9 mouse cellular contexts compared by ENCODE assay signal in the genomic region with DNA sequence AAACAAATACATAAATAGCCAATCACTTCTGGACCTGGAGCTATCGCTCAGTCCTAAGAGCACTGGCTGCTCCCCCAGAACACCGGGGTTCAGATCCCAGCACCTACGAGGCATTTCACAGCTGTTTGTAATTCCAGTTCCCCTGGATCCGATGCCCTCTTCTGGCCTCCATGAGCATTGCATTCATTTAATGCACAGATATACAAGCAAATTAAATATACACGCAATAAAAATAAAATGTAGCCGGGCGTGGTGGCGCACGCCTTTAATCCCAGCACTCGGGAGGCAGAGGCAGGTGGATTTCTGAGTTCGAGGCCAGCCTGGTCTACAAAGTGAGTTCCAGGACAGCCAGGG. TPM values are rescaled to one million over a fixed set of nuclear protein-coding genes. Genes with fewer than 3 reads are reported as not detected.
DNase-seq lines count a peak whose midpoint lies in the region; ATAC-seq and TF ChIP-seq lines count a peak whose summit lies in the region.
"Not testable (repeated sequence)": the region's sequence is repeated elsewhere in the genome, so short reads cannot be mapped to it uniquely, and the experiment has no call there.
"Had no signal": no experiment of that assay in that cellular context is flagged by ENCODE, and none has a peak within 500 bp of the region (broad histone marks: within the 10 kb centered on the region; RNA-seq: fewer than 3 reads in every experiment).

No protein-coding gene starts in this region.

- not testable (repeated sequence) for H3K4me2 ChIP-seq in intestine, postnatal 0 days (replicated peaks; ENCODE audit: low read depth)
- peak overlapping the region; percentile 17 for H3K4me2 ChIP-seq in liver, embryonic 11.5 days

- not testable (repeated sequence) for H3K27ac ChIP-seq in intestine, postnatal 0 days (ENCODE audit: low read depth, low read length); liver, embryonic 11.5 days (ENCODE audit: low read depth, low read length); small intestine, adult 2 months (ENCODE audit: insufficient read depth, low read depth, low read length)

- not testable (repeated sequence) for TF ChIP-seq POLR2A in small intestine, adult 2 months (IDR thresholded peaks at IDR 0.05; ENCODE audit: low read depth, low read length)

- H3K9ac ChIP-seq in intestine, postnatal 0 days (ENCODE audit: low read depth, low read length); liver, embryonic 11.5 days (ENCODE audit: low read depth, low read length): not testable (repeated sequence)

- peaks cover 42% of the 10 kb centered on the region for H3K36me3 ChIP-seq in G1E (replicated peaks)
- peaks cover 25% of the 10 kb centered on the region for H3K36me3 ChIP-seq in intestine, postnatal 0 days (ENCODE audit: control insufficient read depth, insufficient read depth)
- peaks cover 26% of the 10 kb centered on the region for H3K36me3 ChIP-seq in liver, embryonic 11.5 days (ENCODE audit: control insufficient read depth, insufficient read depth, low read length)
- peaks cover 34% of the 10 kb centered on the region for H3K36me3 ChIP-seq in megakaryocyte, embryonic 14.5 days (replicated peaks; ENCODE audit: low read length)
- H3K36me3 ChIP-seq in small intestine, adult 2 months (ENCODE audit: control insufficient read depth, insufficient read depth, low read length) = peaks cover 19% of the 10 kb centered on the region

- TF ChIP-seq CTCF in G1E (IDR thresholded peaks at IDR 0.05; ENCODE audit: low read depth, low read length) = peak; percentile 25; the same call in 1 of the 2 replicates
- peak; percentile 30 for TF ChIP-seq CTCF in intestine, postnatal 0 days (IDR thresholded peaks at IDR 0.05; ENCODE audit: low read depth)
- TF ChIP-seq CTCF in small intestine, adult 2 months (IDR thresholded peaks at IDR 0.05; ENCODE audit: extremely low read depth, insufficient read length, insufficient replicate concordance, low read depth, low read length) = 0 out of 2 replicates have a peak, but pooled peaks have one; percentile 34

- WGBS in intestine, postnatal 0 days = 20% methylated on average over 11 of the region's 11 CpGs
- 16% methylated on average over 11 of the region's 11 CpGs for WGBS in liver, embryonic 11.5 days
- 16% methylated on average over 11 of the region's 11 CpGs for WGBS in small intestine, adult 2 months

- H3K27me3 ChIP-seq in G1E (ENCODE audit: insufficient read depth, low read length) = peaks cover 11% of the 10 kb centered on the region
- H3K27me3 ChIP-seq in intestine, postnatal 0 days (replicated peaks; ENCODE audit: control insufficient read depth, insufficient read depth, low read length); liver, embryonic 11.5 days (replicated peaks; ENCODE audit: control insufficient read depth, insufficient read depth, low read length); megakaryocyte, embryonic 14.5 days (replicated peaks); small intestine, adult 2 months (ENCODE audit: control insufficient read depth, insufficient read depth, low read length): not testable (repeated sequence)

- H3K4me3 ChIP-seq in G1E (ENCODE audit: low read depth, low read length); intestine, postnatal 0 days (ENCODE audit: low read depth, low read length); liver, embryonic 11.5 days (ENCODE audit: low read depth, low read length); small intestine, adult 2 months (ENCODE audit: low read depth, low read length): not testable (repeated sequence)
- H3K4me3 ChIP-seq in megakaryocyte, embryonic 14.5 days (replicated peaks) = peak overlapping the region; percentile 18

- DNase-seq in G1E (ENCODE audit: low spot score); liver, embryonic 11.5 days (ENCODE audit: low spot score): not testable (repeated sequence)
- peak; percentile 54 to 60 for DNase-seq in cerebellum, adult 18-20 months
- DNase-seq in yolk sac, embryonic 10.5 days (ENCODE audit: low spot score) = peak; percentile 33

- H3K4me1 ChIP-seq in G1E (ENCODE audit: insufficient read depth, low read depth, low read length) = peaks cover 31% of the 10 kb centered on the region
- not testable (repeated sequence) for H3K4me1 ChIP-seq in intestine, postnatal 0 days (replicated peaks; ENCODE audit: control insufficient read depth, insufficient read depth, low read length)
- H3K4me1 ChIP-seq in liver, embryonic 11.5 days (replicated peaks; ENCODE audit: control insufficient read depth, insufficient read depth, low read length) = peaks cover 26% of the 10 kb centered on the region
- peaks cover 83% of the 10 kb centered on the region for H3K4me1 ChIP-seq in megakaryocyte, embryonic 14.5 days
- peaks cover 22% of the 10 kb centered on the region for H3K4me1 ChIP-seq in small intestine, adult 2 months (ENCODE audit: control insufficient read depth, insufficient read depth, insufficient read length, low read length)

- not testable (repeated sequence) for H3K9me3 ChIP-seq in G1E (replicated peaks); intestine, postnatal 0 days (ENCODE audit: control insufficient read depth); liver, embryonic 11.5 days (ENCODE audit: control insufficient read depth, low read length); megakaryocyte, embryonic 14.5 days

- not testable (repeated sequence) for ATAC-seq in G1E (ENCODE audit: extremely low read depth, insufficient number of reproducible peaks, low FRiP score, poor library complexity, severe bottlenecking); intestine, postnatal 0 days
- ATAC-seq in erythroblast, adult 5-6 weeks (replicated peaks; ENCODE audit: low FRiP score, poor library complexity, severe bottlenecking) = 0 out of 2 replicates have a peak, but pooled peaks have one; percentile 42
- peak; percentile 18 for ATAC-seq in liver, embryonic 11.5 days (replicated peaks; ENCODE audit: low FRiP score)

RNA-seq across cellular contexts. Expression of gene Rpl38, which starts 0.4 kb away (rescaled TPM):
- total RNA-seq in G1E (2014; fragmentation: Nextera tagmentation) (841 and 875 TPM in 2 replicates), G1E (2017) (2,691 and 2,853 TPM in 2 replicates)
- 272 and 420 TPM in 2 replicates for polyA plus RNA-seq in G1E (2012)
- total RNA-seq in erythroblast, adult 5-6 weeks (2015; ENCODE audit: low replicate concordance) = 178 and 282 TPM in 2 replicates
- 361 and 369 TPM in 2 replicates for total RNA-seq in erythroblast, adult 5-6 weeks (2017; ENCODE audit: low replicate concordance)
- polyA plus RNA-seq in intestine, postnatal 0 days (2015; fragmentation: Nextera tagmentation; extraction: Ambion mirVana) = 922 and 935 TPM in 2 replicates
- 1,440 and 1,641 TPM in 2 replicates for polyA plus RNA-seq in liver, embryonic 11.5 days (2014; fragmentation: Nextera tagmentation; extraction: Ambion mirVana)
- polyA plus RNA-seq in megakaryocyte, embryonic 14.5 days (2012; ENCODE audit: insufficient read depth, low replicate concordance) = 64.8 and 417 TPM in 2 replicates
- polyA plus RNA-seq in small intestine, adult 2 months (2012; rRNA removed) = 103 and 130 TPM in 2 replicates

RNA-seq across cellular contexts. Expression of gene Ttyh2, which starts 7.3 kb away (rescaled TPM):
- total RNA-seq in G1E (2014; fragmentation: Nextera tagmentation) = 0.38 and 0.87 TPM in 2 replicates
- total RNA-seq in G1E (2017) = 2.0 and 2.9 TPM in 2 replicates
- 0.47 and 0.74 TPM in 2 replicates for polyA plus RNA-seq in G1E (2012)
- total RNA-seq in erythroblast, adult 5-6 weeks (2015; ENCODE audit: low replicate concordance) = 0.58 and 0.63 TPM in 2 replicates
- 0.77 and 1.8 TPM in 2 replicates for total RNA-seq in erythroblast, adult 5-6 weeks (2017; ENCODE audit: low replicate concordance)
- 73.4 and 80.0 TPM in 2 replicates for polyA plus RNA-seq in intestine, postnatal 0 days (2015; fragmentation: Nextera tagmentation; extraction: Ambion mirVana)
- polyA plus RNA-seq in liver, embryonic 11.5 days (2014; fragmentation: Nextera tagmentation; extraction: Ambion mirVana) = 7.1 and 7.4 TPM in 2 replicates
- polyA plus RNA-seq in megakaryocyte, embryonic 14.5 days (2012; ENCODE audit: insufficient read depth, low replicate concordance) = 2.7 and 5.8 TPM in 2 replicates
- 63.4 and 130 TPM in 2 replicates for polyA plus RNA-seq in small intestine, adult 2 months (2012; rRNA removed)

RNA-seq across cellular contexts. Expression of gene Dnaic2, which starts 59.3 kb away (rescaled TPM):
- total RNA-seq in G1E (2014; fragmentation: Nextera tagmentation) = not detected in 2 replicates
- 0.06 TPM in 1 of 2 replicates, not detected in the other for total RNA-seq in G1E (2017)
- polyA plus RNA-seq in G1E (2012) = not detected in 2 replicates
- total RNA-seq in erythroblast, adult 5-6 weeks (2015; ENCODE audit: low replicate concordance) = not detected in 2 replicates
- not detected in 2 replicates for total RNA-seq in erythroblast, adult 5-6 weeks (2017; ENCODE audit: low replicate concordance)
- 0.12 and 0.22 TPM in 2 replicates for polyA plus RNA-seq in intestine, postnatal 0 days (2015; fragmentation: Nextera tagmentation; extraction: Ambion mirVana)
- polyA plus RNA-seq in liver, embryonic 11.5 days (2014; fragmentation: Nextera tagmentation; extraction: Ambion mirVana) = not detected in 2 replicates
- 7.0 TPM in 1 of 2 replicates, not detected in the other for polyA plus RNA-seq in megakaryocyte, embryonic 14.5 days (2012; ENCODE audit: insufficient read depth, low replicate concordance)
- 0.30 and 0.56 TPM in 2 replicates for polyA plus RNA-seq in small intestine, adult 2 months (2012; rRNA removed)
- polyA plus RNA-seq: activated CD4-positive, CD25-positive, alpha-beta regulatory T cell, adult 4 months had no signal
